Comparison of ENCODE assay signal across 8 mouse cellular contexts in genomic region chr7:29280801-29281200, GRCm38 (mm10). TPM values are rescaled to one million over a fixed set of nuclear protein-coding genes. Genes with fewer than 3 reads are reported as not detected.
DNase-seq lines count a peak whose midpoint lies in the region; ATAC-seq and TF ChIP-seq lines count a peak whose summit lies in the region.

No protein-coding gene starts in this region.

- H3K27ac ChIP-seq in gastrocnemius, adult 2 months, result peak overlapping the region; percentile 79
- no peak overlapping the region for H3K27ac ChIP-seq in forebrain, embryonic 13.5 days
- H3K27ac ChIP-seq in liver, embryonic 12.5 days, result no peak overlapping the region

- H3K9me3 ChIP-seq in forebrain, embryonic 13.5 days (replicated peaks), result no peaks in the 10 kb centered on the region
- no peaks in the 10 kb centered on the region for H3K9me3 ChIP-seq in liver, embryonic 12.5 days (replicated peaks)

- peaks cover 36% of the 10 kb centered on the region for H3K27me3 ChIP-seq in forebrain, embryonic 13.5 days
- H3K27me3 ChIP-seq in liver, embryonic 12.5 days (replicated peaks), result peaks cover 47% of the 10 kb centered on the region

- TF ChIP-seq CTCF in gastrocnemius, adult 2 months (IDR thresholded peaks at IDR 0.05), result no peak

- no peak overlapping the region for H3K9ac ChIP-seq in forebrain, embryonic 13.5 days
- H3K9ac ChIP-seq in liver, embryonic 12.5 days, result no peak overlapping the region; the same call in 1 of the 2 replicates

- intact Hi-C loops in gastrocnemius, adult 2 months (cut with DNase I), result no loop called here

- peak overlapping the region; percentile 86 for H3K4me3 ChIP-seq in gastrocnemius, adult 2 months
- peak overlapping the region; percentile 57 for H3K4me3 ChIP-seq in forebrain, embryonic 13.5 days
- peak overlapping the region; percentile 63 for H3K4me3 ChIP-seq in liver, embryonic 12.5 days

- DNase-seq in gastrocnemius, adult 2 months, result no peak
- no peak for DNase-seq in gastrocnemius, postnatal 25 days
- DNase-seq in CD4-positive helper T cell, adult 2 months (ENCODE audit: low read depth, low spot score), result peak; percentile 35
- DNase-seq in thymus, postnatal 0 days (ENCODE audit: low spot score), result peak; percentile 73
- no peak for DNase-seq in frontal cortex, postnatal 14 days (ENCODE audit: low spot score in 2 of 2)
- no peak for DNase-seq in urinary bladder, adult 2 months (ENCODE audit: low spot score)

- ATAC-seq in forebrain, embryonic 13.5 days, result no peak
- no peak for ATAC-seq in liver, embryonic 12.5 days

- H3K4me2 ChIP-seq in forebrain, embryonic 13.5 days, result peak overlapping the region; percentile 98
- H3K4me2 ChIP-seq in liver, embryonic 12.5 days, result peak overlapping the region; percentile 96

- H3K36me3 ChIP-seq in forebrain, embryonic 13.5 days (ENCODE audit: poor library complexity, severe bottlenecking), result no peaks in the 10 kb centered on the region
- no peaks in the 10 kb centered on the region for H3K36me3 ChIP-seq in liver, embryonic 12.5 days

- WGBS in forebrain, embryonic 13.5 days, result 10% methylated on average over 13 of the region's 13 CpGs
- WGBS in liver, embryonic 12.5 days (ENCODE audit: insufficient replicate concordance), result 17% methylated on average over 13 of the region's 13 CpGs

- H3K4me1 ChIP-seq in forebrain, embryonic 13.5 days, result peaks cover 17% of the 10 kb centered on the region
- H3K4me1 ChIP-seq in liver, embryonic 12.5 days, result peaks cover 24% of the 10 kb centered on the region

RNA-seq across cellular contexts. Expression of gene Spint2, which starts 0.9 kb away (rescaled TPM):
- 1 to 10 TPM; 4.7 to 6.0 TPM for total RNA-seq in gastrocnemius, adult 2 months (2021)
- total RNA-seq in gastrocnemius, postnatal 25 days (2021), result 1 to 10 TPM; 3.4 to 5.2 TPM
- 30.1 and 41.3 TPM in 2 replicates for polyA plus RNA-seq in forebrain, embryonic 13.5 days (2015; fragmentation: Nextera tagmentation; extraction: Ambion mirVana)
- 25.9 and 28.4 TPM in 2 replicates for polyA plus RNA-seq in liver, embryonic 12.5 days (2016; fragmentation: Nextera tagmentation; extraction: Ambion mirVana)
- 571 and 608 TPM in 2 replicates for polyA plus RNA-seq in thymus, postnatal 0 days (2015; fragmentation: Nextera tagmentation; extraction: Ambion mirVana)
- polyA plus RNA-seq in urinary bladder, adult 2 months (2012; rRNA removed), result 485 and 505 TPM in 2 replicates

RNA-seq across cellular contexts. Expression of gene Ppp1r14a, which starts 8.3 kb away (rescaled TPM):
- total RNA-seq in gastrocnemius, adult 2 months (2021), result 1 to 10 TPM; 3.8 to 4.5 TPM
- 1 to 10 TPM; 5.2 to 6.5 TPM for total RNA-seq in gastrocnemius, postnatal 25 days (2021)
- polyA plus RNA-seq in forebrain, embryonic 13.5 days (2015; fragmentation: Nextera tagmentation; extraction: Ambion mirVana), result 14.9 and 17.2 TPM in 2 replicates
- 4.6 and 5.1 TPM in 2 replicates for polyA plus RNA-seq in liver, embryonic 12.5 days (2016; fragmentation: Nextera tagmentation; extraction: Ambion mirVana)
- polyA plus RNA-seq in thymus, postnatal 0 days (2015; fragmentation: Nextera tagmentation; extraction: Ambion mirVana), result 3.1 and 3.4 TPM in 2 replicates
- 303 and 338 TPM in 2 replicates for polyA plus RNA-seq in urinary bladder, adult 2 months (2012; rRNA removed)

RNA-seq across cellular contexts. Expression of gene Dpf1, which starts 22.9 kb away (rescaled TPM):
- 1 to 10 TPM in 1 of 2 experiments, under 1 TPM in 1; 0.86 to 2.6 TPM for total RNA-seq in gastrocnemius, adult 2 months (2021)
- 1 to 10 TPM; 1.9 to 2.0 TPM for total RNA-seq in gastrocnemius, postnatal 25 days (2021)
- polyA plus RNA-seq in forebrain, embryonic 13.5 days (2015; fragmentation: Nextera tagmentation; extraction: Ambion mirVana), result 165 and 182 TPM in 2 replicates
- polyA plus RNA-seq in liver, embryonic 12.5 days (2016; fragmentation: Nextera tagmentation; extraction: Ambion mirVana), result 2.6 and 3.6 TPM in 2 replicates
- polyA plus RNA-seq in thymus, postnatal 0 days (2015; fragmentation: Nextera tagmentation; extraction: Ambion mirVana), result 3.0 and 3.5 TPM in 2 replicates
- polyA plus RNA-seq in urinary bladder, adult 2 months (2012; rRNA removed), result 1.3 and 2.8 TPM in 2 replicates

RNA-seq across cellular contexts. Expression of gene 2200002D01Rik, which starts 32.5 kb away (rescaled TPM):
- total RNA-seq in gastrocnemius, adult 2 months (2021), result under 1 TPM; 0.64 to 0.81 TPM
- total RNA-seq in gastrocnemius, postnatal 25 days (2021), result 1 to 10 TPM in 1 of 2 experiments, under 1 TPM in 1; 0.31 to 1.4 TPM
- 1.2 and 1.5 TPM in 2 replicates for polyA plus RNA-seq in forebrain, embryonic 13.5 days (2015; fragmentation: Nextera tagmentation; extraction: Ambion mirVana)
- polyA plus RNA-seq in liver, embryonic 12.5 days (2016; fragmentation: Nextera tagmentation; extraction: Ambion mirVana), result 3.0 and 3.9 TPM in 2 replicates
- polyA plus RNA-seq in thymus, postnatal 0 days (2015; fragmentation: Nextera tagmentation; extraction: Ambion mirVana), result 7.8 and 9.6 TPM in 2 replicates
- 144 and 178 TPM in 2 replicates for polyA plus RNA-seq in urinary bladder, adult 2 months (2012; rRNA removed)

RNA-seq across cellular contexts. Expression of gene Yif1b, which starts 42.7 kb away (rescaled TPM):
- 10 to 100 TPM; 35.9 to 46.6 TPM for total RNA-seq in gastrocnemius, adult 2 months (2021)
- total RNA-seq in gastrocnemius, postnatal 25 days (2021), result 10 to 100 TPM; 44.8 to 47.6 TPM
- polyA plus RNA-seq in forebrain, embryonic 13.5 days (2015; fragmentation: Nextera tagmentation; extraction: Ambion mirVana), result 73.4 and 75.5 TPM in 2 replicates
- polyA plus RNA-seq in liver, embryonic 12.5 days (2016; fragmentation: Nextera tagmentation; extraction: Ambion mirVana), result 59.2 and 64.3 TPM in 2 replicates
- polyA plus RNA-seq in thymus, postnatal 0 days (2015; fragmentation: Nextera tagmentation; extraction: Ambion mirVana), result 76.4 and 79.3 TPM in 2 replicates
- 43.4 and 45.5 TPM in 2 replicates for polyA plus RNA-seq in urinary bladder, adult 2 months (2012; rRNA removed)

Comparison
In these comparisons a context has a peak if more than half of its experiments do, and no peak if none do; other contexts are left out.
1. DNase-seq: peak in CD4-positive helper T cell, adult 2 months (single experiment) and thymus, postnatal 0 days (single experiment); none in gastrocnemius, adult 2 months (single experiment), gastrocnemius, postnatal 25 days (single experiment), frontal cortex, postnatal 14 days (0 of 2) and urinary bladder, adult 2 months (single experiment).
2. RNA of gene Spint2, which starts 0.9 kb away (polyA plus RNA-seq): 571 to 608 TPM in thymus, postnatal 0 days and 485 to 505 TPM in urinary bladder, adult 2 months; 30.1 to 41.3 TPM in forebrain, embryonic 13.5 days and 25.9 to 28.4 TPM in liver, embryonic 12.5 days; every median in the first group is over 10 times any median in the second.
3. RNA of gene Ppp1r14a, which starts 8.3 kb away (polyA plus RNA-seq): 303 to 338 TPM in urinary bladder, adult 2 months; 14.9 to 17.2 TPM in forebrain, embryonic 13.5 days, 4.6 to 5.1 TPM in liver, embryonic 12.5 days and 3.1 to 3.4 TPM in thymus, postnatal 0 days; every median in the first group is over 10 times any median in the second.
4. RNA of gene Dpf1, which starts 22.9 kb away (polyA plus RNA-seq): 165 to 182 TPM in forebrain, embryonic 13.5 days; 3.0 to 3.5 TPM in thymus, postnatal 0 days, 2.6 to 3.6 TPM in liver, embryonic 12.5 days and 1.3 to 2.8 TPM in urinary bladder, adult 2 months; every median in the first group is over 10 times any median in the second.
5. Peak in every context shown above with its lines, with median percentiles within 50 percentile points of each other: H3K4me3 ChIP-seq.